In the genomic region with DNA sequence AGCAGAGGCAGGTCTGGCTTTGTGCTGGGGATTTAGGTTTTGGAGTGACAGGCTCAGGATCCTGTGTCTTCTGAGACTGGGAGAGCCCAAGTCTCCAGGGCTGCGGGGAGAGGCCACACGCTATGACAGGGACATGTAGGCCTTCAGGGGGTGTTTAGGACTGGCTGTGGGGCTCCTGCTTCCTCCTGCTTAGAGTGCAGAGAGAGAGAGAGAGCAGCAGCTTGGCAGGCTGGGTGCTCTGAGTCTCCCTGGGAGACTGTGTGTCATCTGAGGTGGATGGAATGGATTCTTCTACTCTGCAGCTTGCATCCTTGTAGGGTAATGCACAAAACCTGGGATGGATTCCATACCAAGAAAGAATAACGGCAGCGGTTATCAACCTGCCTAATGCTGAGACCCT, we compare ENCODE assay signal across 8 mouse cellular contexts.
A peak's percentile ranks its signal among the peaks of the same experiment; 100 is the strongest.
DNase-seq lines count a peak whose midpoint lies in the region; ATAC-seq and TF ChIP-seq lines count a peak whose summit lies in the region.

No protein-coding gene starts in this region.

- peaks cover 14% of the 10 kb centered on the region for H3K27me3 ChIP-seq in liver, postnatal 0 days (ENCODE audit: insufficient read depth, low read length)
- H3K27me3 ChIP-seq in liver, embryonic 12.5 days (replicated peaks) = peaks cover 40% of the 10 kb centered on the region
- H3K27me3 ChIP-seq in intestine, embryonic 14.5 days (replicated peaks; ENCODE audit: control insufficient read depth, insufficient read depth, low read length) = peaks cover 6% of the 10 kb centered on the region; the same call in 1 of the 2 replicates
- H3K27me3 ChIP-seq in limb, embryonic 11.5 days (ENCODE audit: control insufficient read depth, insufficient read depth, low read length) = peaks cover 10% of the 10 kb centered on the region
- H3K27me3 ChIP-seq in neural tube, embryonic 12.5 days (replicated peaks) = no peaks in the 10 kb centered on the region

- peaks cover 19% of the 10 kb centered on the region for H3K4me1 ChIP-seq in liver, postnatal 0 days (ENCODE audit: insufficient read depth)
- peaks cover 38% of the 10 kb centered on the region for H3K4me1 ChIP-seq in liver, embryonic 12.5 days
- peaks cover 28% of the 10 kb centered on the region for H3K4me1 ChIP-seq in intestine, embryonic 14.5 days (replicated peaks; ENCODE audit: control insufficient read depth, insufficient read depth, low read length)
- peaks cover 22% of the 10 kb centered on the region for H3K4me1 ChIP-seq in limb, embryonic 11.5 days (ENCODE audit: control insufficient read depth, insufficient read depth, low read length)
- peaks cover 54% of the 10 kb centered on the region for H3K4me1 ChIP-seq in neural tube, embryonic 12.5 days

- TF ChIP-seq CTCF in liver, postnatal 0 days (IDR thresholded peaks at IDR 0.05; ENCODE audit: low read depth) = no peak

- no peak overlapping the region for H3K9ac ChIP-seq in liver, postnatal 0 days (replicated peaks)
- H3K9ac ChIP-seq in liver, embryonic 12.5 days = no peak overlapping the region
- H3K9ac ChIP-seq in intestine, embryonic 14.5 days (ENCODE audit: low read length) = 0 out of 2 replicates have a peak overlapping the region, but pooled peaks have one; percentile 22
- H3K9ac ChIP-seq in limb, embryonic 11.5 days (ENCODE audit: low read length) = no peak overlapping the region
- H3K9ac ChIP-seq in neural tube, embryonic 12.5 days = peak overlapping the region; percentile 46

- H3K4me3 ChIP-seq in liver, postnatal 0 days (ENCODE audit: low read depth, low read length) = no peak overlapping the region
- no peak overlapping the region for H3K4me3 ChIP-seq in liver, embryonic 12.5 days
- H3K4me3 ChIP-seq in intestine, embryonic 14.5 days (ENCODE audit: low read depth, low read length) = no peak overlapping the region
- H3K4me3 ChIP-seq in limb, embryonic 11.5 days (ENCODE audit: low read depth, low read length) = no peak overlapping the region
- H3K4me3 ChIP-seq in neural tube, embryonic 12.5 days = no peak overlapping the region

- no peaks in the 10 kb centered on the region for H3K36me3 ChIP-seq in liver, postnatal 0 days (replicated peaks; ENCODE audit: insufficient read depth, low read length)
- H3K36me3 ChIP-seq in liver, embryonic 12.5 days = no peaks in the 10 kb centered on the region
- no peaks in the 10 kb centered on the region for H3K36me3 ChIP-seq in intestine, embryonic 14.5 days (ENCODE audit: control insufficient read depth, insufficient read depth, low read length)
- H3K36me3 ChIP-seq in limb, embryonic 11.5 days (ENCODE audit: control insufficient read depth, insufficient read depth, low read length) = no peaks in the 10 kb centered on the region
- no peaks in the 10 kb centered on the region for H3K36me3 ChIP-seq in neural tube, embryonic 12.5 days

- peak; percentile 17; the same call in 1 of the 2 replicates for ATAC-seq in liver, postnatal 0 days
- ATAC-seq in liver, embryonic 12.5 days = no peak
- ATAC-seq in intestine, embryonic 14.5 days (replicated peaks; ENCODE audit: low FRiP score, low TSS enrichment, low read depth) = 0 out of 2 replicates have a peak, but pooled peaks have one; percentile 26
- ATAC-seq in limb, embryonic 11.5 days (ENCODE audit: insufficient number of reproducible peaks, low FRiP score, low TSS enrichment, low read depth) = no peak
- ATAC-seq in neural tube, embryonic 12.5 days (ENCODE audit: low FRiP score, low read depth) = peak; percentile 63

- DNase-seq in liver, postnatal 0 days = no peak
- DNase-seq in embryo, embryonic 10 days (ENCODE audit: low spot score) = peak; percentile 87
- DNase-seq in gastrocnemius, adult 8-10 months (ENCODE audit: low spot score in 2 of 2) = peak; percentile 33 to 37
- peak; percentile 81 for DNase-seq in intestine, embryonic 14.5 days (ENCODE audit: low spot score)
- peak; percentile 60 for DNase-seq in limb, embryonic 11.5 days (ENCODE audit: low spot score)
- no peak for DNase-seq in spleen, postnatal 14 days (ENCODE audit: low spot score in 2 of 2)

- no peak overlapping the region for H3K4me2 ChIP-seq in liver, postnatal 0 days (ENCODE audit: low read depth, low read length)
- no peak overlapping the region for H3K4me2 ChIP-seq in liver, embryonic 12.5 days
- H3K4me2 ChIP-seq in intestine, embryonic 14.5 days (ENCODE audit: low read length) = peak overlapping the region; percentile 31
- peak overlapping the region; percentile 31 for H3K4me2 ChIP-seq in limb, embryonic 11.5 days (ENCODE audit: low read depth, severe bottlenecking)
- peak overlapping the region; percentile 55 for H3K4me2 ChIP-seq in neural tube, embryonic 12.5 days (replicated peaks)

- no peak overlapping the region for H3K27ac ChIP-seq in liver, postnatal 0 days (ENCODE audit: low read depth)
- H3K27ac ChIP-seq in liver, embryonic 12.5 days = no peak overlapping the region
- H3K27ac ChIP-seq in intestine, embryonic 14.5 days (ENCODE audit: low read depth) = peak overlapping the region; percentile 86
- H3K27ac ChIP-seq in limb, embryonic 11.5 days (replicated peaks; ENCODE audit: low read depth, low read length) = no peak overlapping the region; the same call in 1 of the 2 replicates
- H3K27ac ChIP-seq in neural tube, embryonic 12.5 days = peak overlapping the region; percentile 90

- H3K9me3 ChIP-seq in liver, postnatal 0 days (ENCODE audit: low read length) = no peaks in the 10 kb centered on the region
- H3K9me3 ChIP-seq in liver, embryonic 12.5 days (replicated peaks) = no peaks in the 10 kb centered on the region
- no peaks in the 10 kb centered on the region for H3K9me3 ChIP-seq in intestine, embryonic 14.5 days (ENCODE audit: control insufficient read depth, low read length)
- no peaks in the 10 kb centered on the region for H3K9me3 ChIP-seq in limb, embryonic 11.5 days (ENCODE audit: control insufficient read depth, low read length)
- no peaks in the 10 kb centered on the region for H3K9me3 ChIP-seq in neural tube, embryonic 12.5 days

- 34% methylated on average over 4 of the region's 4 CpGs for WGBS in liver, postnatal 0 days (ENCODE audit: insufficient replicate concordance)
- 16% methylated on average over 4 of the region's 4 CpGs for WGBS in liver, embryonic 12.5 days (ENCODE audit: insufficient replicate concordance)
- 13% methylated on average over 4 of the region's 4 CpGs for WGBS in intestine, embryonic 14.5 days
- 23% methylated on average over 4 of the region's 4 CpGs for WGBS in limb, embryonic 11.5 days
- 15% methylated on average over 4 of the region's 4 CpGs for WGBS in neural tube, embryonic 12.5 days

- TF ChIP-seq EP300 in liver, postnatal 0 days (IDR thresholded peaks at IDR 0.05; ENCODE audit: low read depth) = no peak

Comparison
In these comparisons a context has a peak if more than half of its experiments do, and no peak if none do; other contexts are left out.
1. ATAC-seq: peak in liver, postnatal 0 days (single experiment), intestine, embryonic 14.5 days (single experiment) and neural tube, embryonic 12.5 days (single experiment); none in liver, embryonic 12.5 days (single experiment) and limb, embryonic 11.5 days (single experiment).
2. DNase-seq: peak in embryo, embryonic 10 days (single experiment), gastrocnemius, adult 8-10 months (2 of 2), intestine, embryonic 14.5 days (single experiment) and limb, embryonic 11.5 days (single experiment); none in liver, postnatal 0 days (single experiment) and spleen, postnatal 14 days (0 of 2).
3. H3K27ac ChIP-seq: peak in intestine, embryonic 14.5 days (single experiment) and neural tube, embryonic 12.5 days (single experiment); none in liver, postnatal 0 days (single experiment), liver, embryonic 12.5 days (single experiment) and limb, embryonic 11.5 days (single experiment).
4. H3K4me2 ChIP-seq: peak in intestine, embryonic 14.5 days (single experiment), limb, embryonic 11.5 days (single experiment) and neural tube, embryonic 12.5 days (single experiment); none in liver, postnatal 0 days (single experiment) and liver, embryonic 12.5 days (single experiment).
5. H3K9ac ChIP-seq: peak in intestine, embryonic 14.5 days (single experiment) and neural tube, embryonic 12.5 days (single experiment); none in liver, postnatal 0 days (single experiment), liver, embryonic 12.5 days (single experiment) and limb, embryonic 11.5 days (single experiment).